Mouse (Mus musculus) hindbrain, postnatal 0 days (tissue): ENCODE results near the gene Copz1. TPM values are rescaled to one million over a fixed set of nuclear protein-coding genes. Genes with fewer than 3 reads are reported as not detected.
A peak's percentile ranks its signal among the peaks of the same experiment; 100 is the strongest.

Experiments
- ATAC-seq: fragments of 200-750 bp; cut with Nextera tagmentation; 2 replicates; pipeline ENCODE4 v1.8.0; 2017; ENCODE audit warnings: mild to moderate bottlenecking, moderate TSS enrichment, moderate library complexity
- DNase-seq: peaks from one replicate; pipeline ENCODE4 v3.0.0-alpha.2; 2015; ENCODE audit warnings: low spot score
- H3K27ac ChIP-seq: fragments of 300-500 bp; sonication (generic); 2 replicates; pipeline ENCODE4 v1.5.1; 2014; ENCODE audit warnings: mild to moderate bottlenecking
- H3K27me3 ChIP-seq: fragments of 300-500 bp; sonication (generic); 2 replicates; pipeline ENCODE4 v1.6.1; 2014; ENCODE audit warnings: low read length, mixed read lengths; ENCODE audit not compliant: insufficient read depth
- H3K36me3 ChIP-seq: fragments of 300-500 bp; sonication (generic); 2 replicates; pipeline ENCODE4 v1.6.1; 2014; ENCODE audit warnings: low read length, mixed read lengths; ENCODE audit not compliant: insufficient read depth
- H3K4me1 ChIP-seq: fragments of 300-500 bp; sonication (generic); 2 replicates; pipeline ENCODE4 v1.6.1; 2014; ENCODE audit warnings: antibody characterized with exemption, low read length, mixed read lengths; ENCODE audit not compliant: insufficient read depth
- H3K4me2 ChIP-seq: fragments of 300-500 bp; sonication (generic); 2 replicates; pipeline ENCODE4 v1.6.1; 2014; ENCODE audit warnings: low read depth, mild to moderate bottlenecking, low read length, moderate library complexity, mixed read lengths
- H3K4me3 ChIP-seq: fragments of 300-500 bp; sonication (generic); 2 replicates; pipeline ENCODE4 v1.5.1; 2014; ENCODE audit warnings: low read length
- H3K9ac ChIP-seq: fragments of 300-500 bp; sonication (generic); replicated peaks from 2 replicates; pipeline ENCODE4 v1.6.1; 2014; ENCODE audit warnings: mild to moderate bottlenecking, low read length, moderate library complexity, mixed read lengths
- H3K9me3 ChIP-seq: fragments of 300-500 bp; sonication (generic); 2 replicates; pipeline ENCODE4 v1.6.1; 2016; ENCODE audit warnings: low read length, mixed read lengths
- CTCF ChIP-seq: IDR thresholded peaks from 2 replicates; pipeline ENCODE4 v1.5.1; 2016; ENCODE audit warnings: antibody characterized with exemption, control low read depth, low read depth
- WGBS: fragments of 180-500 bp; shearing (Covaris S2); extraction: QIAGEN DNeasy Blood & Tissue Kit; methylation state at CpG from one replicate; pipeline ENCODE4 v1.1.7; 2014; 5-methylcytosine and 5-hydroxymethylcytosine counted together
- polyA plus RNA-seq: library from polyadenylated mRNA; unstranded; fragments of >200 nt; fragmentation: Nextera tagmentation; extraction: Ambion mirVana; gene quantifications from 2 replicates; pipeline ENCODE4 v1.2.1, GENCODE M21; 2015
- total RNA-seq: library from RNA; depleted of rRNA; stranded (reverse); fragments of >200 nt; gene quantifications from 2 replicates; pipeline ENCODE4 v1.2.3, GENCODE M21; 2014

The Copz1 gene
- total and polyA plus RNA-seq, 2 experiments from 2014 or later: 155 to 181 TPM

DNA sequence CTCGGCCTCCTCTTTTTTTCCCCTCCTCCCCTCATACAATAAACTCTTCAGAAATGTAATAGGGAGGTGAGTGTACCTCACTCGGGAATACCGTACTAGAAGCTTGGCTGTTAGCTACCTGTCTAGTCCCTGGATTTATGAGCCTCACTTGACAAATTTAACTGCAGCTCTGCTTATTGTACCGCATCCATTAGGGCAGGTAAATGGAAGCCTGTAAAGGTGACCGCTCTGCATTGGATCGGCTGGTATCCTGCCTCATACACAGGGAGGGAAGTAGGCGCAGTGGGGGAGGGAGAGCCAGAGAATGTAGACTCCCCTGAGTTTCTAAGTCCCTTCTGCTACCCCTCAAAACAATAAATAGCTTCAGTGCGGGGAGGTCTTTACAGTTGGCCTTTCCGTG lies 18.3 kb downstream of the Copz1 start:
- Histone ChIP-seq H3K27me3 (no peaks in the 10 kb centered on the region), H3K27ac (peak overlapping the region; percentile 11; the same call in 1 of the 2 replicates)
- no peak for ATAC-seq

DNA sequence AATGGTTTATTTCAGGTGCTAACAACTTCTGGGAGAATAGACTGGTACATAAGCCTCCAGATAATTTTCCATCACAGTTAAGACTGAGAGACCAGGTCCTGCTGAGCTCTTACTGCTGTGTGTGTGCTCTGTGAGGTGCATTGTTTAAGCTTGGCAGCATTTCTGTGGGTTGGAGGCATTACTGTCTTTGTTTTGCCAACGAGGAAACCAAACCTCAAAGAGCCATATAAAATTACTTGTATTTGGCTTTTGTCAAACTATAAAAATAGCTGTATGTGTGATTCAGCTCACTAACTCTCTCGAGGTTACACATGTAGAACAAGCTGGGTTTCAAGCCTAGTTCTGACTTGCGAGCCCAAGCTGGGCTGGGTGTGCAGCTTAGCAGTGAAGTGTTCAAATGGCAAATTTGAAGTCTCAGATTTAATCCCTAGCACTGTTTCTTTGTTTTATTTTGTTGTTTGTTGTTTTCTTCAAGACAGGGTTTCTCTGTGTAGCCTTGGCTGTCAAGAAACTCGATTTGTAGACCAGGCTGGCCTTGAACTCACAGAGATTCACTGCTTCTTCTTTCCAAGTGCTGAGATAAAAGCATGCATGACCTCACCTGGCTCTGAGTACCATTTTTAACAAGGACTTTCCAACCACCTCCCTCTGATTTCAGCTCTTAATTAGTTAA lies 20.3 kb downstream of the Copz1 start:
- no peak for DNase-seq
- 70% methylated on average over 4 of the region's 4 CpGs for WGBS

More for the DNA sequence above, 18.3 kb downstream of the Copz1 start:
- peaks cover 9% of the 10 kb centered on the region; the same call in 1 of the 2 replicates for H3K36me3 ChIP-seq
- H3K4me2 ChIP-seq: no peak overlapping the region
- WGBS: 82% methylated on average over 9 of the region's 9 CpGs
- no peak for TF ChIP-seq CTCF
- no peak overlapping the region for H3K9ac ChIP-seq
- H3K4me1 ChIP-seq: peaks cover 1% of the 10 kb centered on the region; the same call in 1 of the 2 replicates
- H3K4me3 ChIP-seq: no peak overlapping the region
- no peak for DNase-seq
- H3K9me3 ChIP-seq: no peaks in the 10 kb centered on the region

DNA sequence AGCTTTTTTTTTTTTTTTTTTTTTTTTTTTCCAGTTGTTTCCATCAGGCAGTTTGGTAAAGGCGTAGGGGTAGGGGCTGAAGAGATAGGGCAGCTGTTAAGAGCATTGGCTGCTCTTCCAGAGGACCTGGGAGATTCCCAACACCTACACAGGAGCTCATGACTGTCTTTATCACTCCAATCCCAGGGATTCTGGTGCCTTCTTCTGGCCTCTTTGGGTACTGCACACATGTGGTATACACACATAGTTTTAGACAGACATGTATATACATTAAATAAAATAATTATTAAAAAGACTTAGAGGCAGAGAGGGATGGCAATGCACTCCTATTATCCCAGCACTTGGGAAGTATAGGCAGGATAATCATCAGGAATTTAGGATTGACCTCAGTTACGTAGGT lies 20.9 kb downstream of the Copz1 start:
- Histone ChIP-seq H3K27me3 (no peaks in the 10 kb centered on the region), H3K9ac (no peak overlapping the region), H3K36me3 (peaks cover 10% of the 10 kb centered on the region; the same call in 1 of the 2 replicates), H3K27ac (no peak overlapping the region), H3K4me1 (no peaks in the 10 kb centered on the region; the same call in 1 of the 2 replicates), H3K4me2 (no peak overlapping the region), H3K9me3 (no peaks in the 10 kb centered on the region), H3K4me3 (no peak overlapping the region)
- peak; percentile 39 for TF ChIP-seq CTCF
- WGBS: 94% methylated on average over 2 of the region's 2 CpGs
- DNase-seq: no peak
- no peak for ATAC-seq

More for the DNA sequence above, 20.3 kb downstream of the Copz1 start:
- Histone ChIP-seq H3K27ac (peak overlapping the region; percentile 32; the same call in 1 of the 2 replicates), H3K27me3 (no peaks in the 10 kb centered on the region), H3K36me3 (peaks cover 10% of the 10 kb centered on the region; the same call in 1 of the 2 replicates), H3K4me3 (no peak overlapping the region), H3K9ac (no peak overlapping the region), H3K4me2 (no peak overlapping the region), H3K4me1 (no peaks in the 10 kb centered on the region; the same call in 1 of the 2 replicates), H3K9me3 (no peaks in the 10 kb centered on the region)
- no peak for TF ChIP-seq CTCF
- ATAC-seq: no peak

DNA sequence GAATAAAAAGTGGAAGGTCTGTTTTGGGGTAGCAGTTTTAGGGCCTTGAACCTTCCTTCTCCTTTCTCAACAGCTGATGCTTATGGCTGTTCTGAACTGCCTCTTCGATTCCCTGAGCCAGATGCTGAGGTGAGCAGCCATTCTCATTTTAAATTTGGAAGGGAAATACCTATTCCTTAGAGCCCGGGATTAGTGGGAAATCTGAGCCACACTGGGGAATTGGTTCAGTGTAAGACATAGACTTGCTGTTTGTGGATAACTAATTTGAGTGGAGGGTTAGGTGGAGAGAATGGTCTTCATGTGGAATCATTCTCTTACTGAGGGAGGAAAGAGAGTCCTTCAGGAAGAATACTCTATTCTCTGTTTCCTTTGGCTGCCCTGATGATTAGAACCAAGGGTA lies 22.1 kb downstream of the Copz1 start:
- 76% methylated on average over 2 of the region's 2 CpGs for WGBS
- Histone ChIP-seq H3K9ac (no peak overlapping the region), H3K4me1 (peaks cover 7% of the 10 kb centered on the region), H3K9me3 (no peaks in the 10 kb centered on the region), H3K27ac (no peak overlapping the region), H3K4me2 (no peak overlapping the region), H3K36me3 (peaks cover 10% of the 10 kb centered on the region; the same call in 1 of the 2 replicates), H3K4me3 (no peak overlapping the region), H3K27me3 (no peaks in the 10 kb centered on the region)
- TF ChIP-seq CTCF: no peak
- DNase-seq: no peak
- no peak for ATAC-seq

DNA sequence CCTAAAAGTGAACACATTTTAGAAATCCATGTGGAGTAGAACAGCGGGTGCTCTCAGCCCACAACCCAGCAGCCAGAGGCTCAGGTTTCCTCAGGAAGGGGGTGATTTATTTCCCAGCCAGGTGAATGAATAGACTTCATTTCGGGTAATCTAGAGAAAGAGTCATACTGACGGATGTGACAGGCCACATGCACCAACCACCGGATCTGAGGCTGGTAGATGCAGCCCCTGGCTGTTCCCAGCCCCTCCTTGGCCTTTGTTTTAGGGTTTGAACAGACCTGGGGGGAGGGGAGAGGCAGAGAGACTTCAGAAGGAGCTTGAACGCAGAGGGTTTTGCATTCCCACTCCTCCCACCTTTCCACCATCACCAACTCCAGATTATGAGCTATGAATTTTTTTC lies 23.3 kb downstream of the Copz1 start:
- Histone ChIP-seq H3K4me1 (peaks cover 18% of the 10 kb centered on the region), H3K4me2 (no peak overlapping the region), H3K27me3 (no peaks in the 10 kb centered on the region), H3K4me3 (no peak overlapping the region), H3K27ac (no peak overlapping the region), H3K9ac (no peak overlapping the region), H3K36me3 (peaks cover 10% of the 10 kb centered on the region; the same call in 1 of the 2 replicates), H3K9me3 (no peaks in the 10 kb centered on the region)
- 16% methylated on average over 5 of the region's 5 CpGs for WGBS
- ATAC-seq (no peak), DNase-seq (no peak)
- no peak for TF ChIP-seq CTCF

DNA sequence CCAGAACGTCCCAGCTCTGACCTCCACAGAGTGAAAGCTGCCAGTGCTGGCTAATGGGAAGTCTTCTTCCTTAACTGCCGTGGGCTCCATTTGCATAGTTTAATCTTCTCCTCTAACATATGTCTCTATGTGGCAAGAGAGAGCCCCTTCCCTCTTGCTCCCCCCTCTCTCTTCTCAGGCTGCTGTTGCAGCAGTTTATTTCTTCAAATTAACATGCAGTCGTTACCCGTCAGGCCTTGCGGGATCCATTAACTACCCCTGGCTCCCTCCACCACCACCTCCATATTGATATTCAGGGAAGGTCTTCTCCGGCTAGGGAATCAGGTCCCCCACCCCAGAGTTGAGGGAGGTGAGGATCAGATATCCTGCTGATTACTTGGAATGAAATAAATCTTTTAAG lies 24.8 kb downstream of the Copz1 start:
- no peak overlapping the region for H3K4me2 ChIP-seq
- H3K27me3 ChIP-seq: no peaks in the 10 kb centered on the region
- TF ChIP-seq CTCF: no peak
- peaks cover 8% of the 10 kb centered on the region; the same call in 1 of the 2 replicates for H3K36me3 ChIP-seq
- H3K4me3 ChIP-seq: no peak overlapping the region
- H3K27ac ChIP-seq: peak overlapping the region; percentile 37; the same call in 1 of the 2 replicates
- no peaks in the 10 kb centered on the region for H3K9me3 ChIP-seq
- H3K9ac ChIP-seq: no peak overlapping the region
- peaks cover 21% of the 10 kb centered on the region for H3K4me1 ChIP-seq
- ATAC-seq (no peak), DNase-seq (peak; percentile 19)
- WGBS: 35% methylated on average over 6 of the region's 6 CpGs

DNA sequence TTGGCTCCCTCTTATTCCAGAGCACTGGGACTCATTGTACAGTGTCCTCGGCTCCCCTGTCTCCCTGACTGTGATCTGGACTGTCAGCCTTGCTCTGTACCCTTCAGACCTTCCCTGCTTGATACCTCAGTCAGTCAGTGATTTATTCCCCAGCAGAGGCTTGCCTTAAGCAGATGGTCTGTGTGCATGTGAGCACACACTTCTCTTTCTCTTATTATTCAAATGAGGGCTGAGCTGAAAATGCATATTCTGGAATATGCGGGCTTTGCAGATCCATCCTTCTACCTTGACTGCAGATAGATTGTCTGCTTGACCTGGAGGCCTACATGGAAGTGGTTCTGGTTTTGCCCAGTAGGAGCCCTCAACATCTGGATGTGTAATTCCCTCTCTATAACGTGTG lies 25.5 kb downstream of the Copz1 start:
- ATAC-seq (no peak), DNase-seq (no peak)
- Histone ChIP-seq H3K27me3 (no peaks in the 10 kb centered on the region), H3K9ac (no peak overlapping the region), H3K27ac (peak overlapping the region; percentile 37), H3K36me3 (peaks cover 5% of the 10 kb centered on the region; the same call in 1 of the 2 replicates), H3K4me2 (no peak overlapping the region), H3K4me1 (peaks cover 26% of the 10 kb centered on the region), H3K9me3 (no peaks in the 10 kb centered on the region), H3K4me3 (no peak overlapping the region)
- 39% methylated on average over 3 of the region's 3 CpGs for WGBS
- no peak for TF ChIP-seq CTCF
